ENCODE assay signal across 7 mouse cellular contexts in the genomic region with DNA sequence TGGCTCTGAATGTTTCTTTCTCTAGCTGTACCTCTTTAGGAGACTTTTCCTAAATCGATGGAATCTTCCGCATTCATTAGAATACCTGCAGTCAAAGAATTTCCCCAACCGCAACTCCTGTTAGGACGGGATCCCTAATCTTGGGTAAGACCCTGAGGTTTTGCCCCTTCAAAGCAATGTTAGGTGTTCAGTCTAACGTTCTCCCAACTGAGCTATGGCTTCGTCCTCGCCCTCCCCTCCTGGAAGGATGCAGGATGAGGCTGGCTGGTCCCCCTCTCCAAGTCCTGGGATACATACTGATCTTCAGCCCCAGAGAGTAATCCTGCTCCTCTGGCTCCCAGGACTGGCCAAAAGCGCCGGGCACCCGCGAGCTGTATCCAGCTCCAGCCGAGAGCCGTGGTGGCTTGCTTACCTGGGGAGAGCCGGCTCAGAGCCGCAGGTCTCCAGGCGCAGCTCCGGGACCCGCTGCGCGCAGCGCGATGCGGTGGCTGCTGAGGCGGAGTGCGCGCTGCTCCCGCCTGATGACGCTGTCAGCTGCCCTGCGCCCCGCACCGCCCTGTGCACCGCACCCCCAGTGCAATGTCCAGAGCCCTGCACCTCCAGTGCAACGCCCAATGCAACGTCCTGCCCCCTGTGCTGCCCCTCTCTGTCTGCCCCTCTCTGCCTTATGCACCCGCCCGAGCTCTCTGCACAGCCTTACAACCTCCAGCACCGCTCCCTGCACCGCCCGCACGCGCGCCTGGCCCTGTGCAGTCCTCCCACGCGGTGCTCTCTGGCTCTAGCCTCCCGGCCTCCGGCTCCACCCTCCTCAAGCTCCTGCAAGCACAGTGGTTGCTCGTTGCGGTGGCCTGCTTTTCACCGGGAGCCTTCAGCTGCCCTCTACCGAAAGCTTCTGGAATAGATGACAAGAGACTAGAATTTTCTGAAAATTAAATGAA. TPM values are rescaled to one million over a fixed set of nuclear protein-coding genes. Genes with fewer than 3 reads are reported as not detected.
DNase-seq lines count a peak whose midpoint lies in the region; ATAC-seq and TF ChIP-seq lines count a peak whose summit lies in the region.

No protein-coding gene starts in this region.

- peak; percentile 33 to 43 for DNase-seq in adrenal gland, postnatal 4 days (ENCODE audit: low spot score in 2 of 2)
- DNase-seq in embryonic facial prominence, embryonic 14.5 days (ENCODE audit: low spot score), result peak; percentile 95
- peak; percentile 94 for DNase-seq in midbrain, postnatal 0 days (ENCODE audit: low spot score)
- peak; percentile 27 to 40 for DNase-seq in spleen, postnatal 14 days (ENCODE audit: low spot score in 2 of 2)

- H3K9ac ChIP-seq in embryonic facial prominence, embryonic 14.5 days (ENCODE audit: low read depth, low read length), result peak overlapping the region; percentile 61
- H3K9ac ChIP-seq in heart, embryonic 11.5 days (ENCODE audit: low read depth, low read length), result peak overlapping the region; percentile 29; the same call in 1 of the 2 replicates
- peak overlapping the region; percentile 44 for H3K9ac ChIP-seq in kidney, embryonic 15.5 days
- H3K9ac ChIP-seq in limb, embryonic 15.5 days, result peak overlapping the region; percentile 15; the same call in 1 of the 2 replicates
- peak overlapping the region; percentile 82 for H3K9ac ChIP-seq in midbrain, postnatal 0 days (replicated peaks; ENCODE audit: low read length, poor library complexity, severe bottlenecking)

- H3K4me3 ChIP-seq in embryonic facial prominence, embryonic 14.5 days (ENCODE audit: low read depth, low read length), result peak overlapping the region; percentile 51
- peak overlapping the region; percentile 48 for H3K4me3 ChIP-seq in heart, embryonic 11.5 days (ENCODE audit: low read depth, low read length)
- H3K4me3 ChIP-seq in kidney, embryonic 15.5 days (replicated peaks), result peak overlapping the region; percentile 50
- H3K4me3 ChIP-seq in limb, embryonic 15.5 days, result peak overlapping the region; percentile 48
- peak overlapping the region; percentile 72 for H3K4me3 ChIP-seq in midbrain, postnatal 0 days (ENCODE audit: low read depth, low read length)

- H3K27ac ChIP-seq in embryonic facial prominence, embryonic 14.5 days (replicated peaks; ENCODE audit: low read depth, low read length), result no peak overlapping the region
- H3K27ac ChIP-seq in heart, embryonic 11.5 days (ENCODE audit: low read depth, low read length), result no peak overlapping the region
- no peak overlapping the region for H3K27ac ChIP-seq in kidney, embryonic 15.5 days
- H3K27ac ChIP-seq in limb, embryonic 15.5 days, result no peak overlapping the region
- peak overlapping the region; percentile 85 for H3K27ac ChIP-seq in midbrain, postnatal 0 days (ENCODE audit: low read depth, low read length)

- 4% methylated on average over 30 of the region's 50 CpGs for WGBS in embryonic facial prominence, embryonic 14.5 days
- 2% methylated on average over 49 of the region's 50 CpGs for WGBS in heart, embryonic 11.5 days (ENCODE audit: insufficient replicate concordance)
- WGBS in kidney, embryonic 15.5 days, result 2% methylated on average over 50 of the region's 50 CpGs
- WGBS in limb, embryonic 15.5 days, result 3% methylated on average over 50 of the region's 50 CpGs
- WGBS in midbrain, postnatal 0 days, result 1% methylated on average over 49 of the region's 50 CpGs

- peak; percentile 96 for ATAC-seq in embryonic facial prominence, embryonic 14.5 days (ENCODE audit: low read depth)
- peak; percentile 77 for ATAC-seq in heart, embryonic 11.5 days (replicated peaks; ENCODE audit: insufficient number of reproducible peaks, low FRiP score, low TSS enrichment)
- peak; percentile 93 for ATAC-seq in kidney, embryonic 15.5 days (replicated peaks; ENCODE audit: low FRiP score)
- peak; percentile 88 for ATAC-seq in limb, embryonic 15.5 days (ENCODE audit: insufficient number of reproducible peaks, low FRiP score, low TSS enrichment, low read depth)
- peak; percentile 95 for ATAC-seq in midbrain, postnatal 0 days (ENCODE audit: low FRiP score)

- H3K4me2 ChIP-seq in embryonic facial prominence, embryonic 14.5 days (ENCODE audit: low read depth, low read length), result peak overlapping the region; percentile 96
- H3K4me2 ChIP-seq in heart, embryonic 11.5 days, result peak overlapping the region; percentile 81
- H3K4me2 ChIP-seq in kidney, embryonic 15.5 days, result peak overlapping the region; percentile 98
- peak overlapping the region; percentile 96 for H3K4me2 ChIP-seq in limb, embryonic 15.5 days
- H3K4me2 ChIP-seq in midbrain, postnatal 0 days (ENCODE audit: low read depth, low read length, poor library complexity, severe bottlenecking), result peak overlapping the region; percentile 72

- peaks cover 17% of the 10 kb centered on the region for H3K27me3 ChIP-seq in embryonic facial prominence, embryonic 14.5 days (replicated peaks; ENCODE audit: control insufficient read depth, insufficient read depth, low read length)
- peaks cover 9% of the 10 kb centered on the region for H3K27me3 ChIP-seq in heart, embryonic 11.5 days (ENCODE audit: control insufficient read depth, insufficient read depth, low read length)
- H3K27me3 ChIP-seq in kidney, embryonic 15.5 days, result peaks cover 41% of the 10 kb centered on the region
- peaks cover 19% of the 10 kb centered on the region for H3K27me3 ChIP-seq in limb, embryonic 15.5 days
- H3K27me3 ChIP-seq in midbrain, postnatal 0 days (ENCODE audit: insufficient read depth, low read length), result no peaks in the 10 kb centered on the region

- no peaks in the 10 kb centered on the region for H3K9me3 ChIP-seq in embryonic facial prominence, embryonic 14.5 days (ENCODE audit: control insufficient read depth, low read length)
- no peaks in the 10 kb centered on the region; the same call in 1 of the 2 replicates for H3K9me3 ChIP-seq in heart, embryonic 11.5 days (replicated peaks; ENCODE audit: control insufficient read depth, low read length)
- no peaks in the 10 kb centered on the region for H3K9me3 ChIP-seq in kidney, embryonic 15.5 days (replicated peaks)
- H3K9me3 ChIP-seq in limb, embryonic 15.5 days, result no peaks in the 10 kb centered on the region
- H3K9me3 ChIP-seq in midbrain, postnatal 0 days (ENCODE audit: low read length), result no peaks in the 10 kb centered on the region

- H3K36me3 ChIP-seq in embryonic facial prominence, embryonic 14.5 days (ENCODE audit: control insufficient read depth, insufficient read depth, low read length), result no peaks in the 10 kb centered on the region
- no peaks in the 10 kb centered on the region for H3K36me3 ChIP-seq in heart, embryonic 11.5 days (ENCODE audit: control insufficient read depth, insufficient read depth, low read length)
- H3K36me3 ChIP-seq in kidney, embryonic 15.5 days, result no peaks in the 10 kb centered on the region
- H3K36me3 ChIP-seq in limb, embryonic 15.5 days, result no peaks in the 10 kb centered on the region
- no peaks in the 10 kb centered on the region for H3K36me3 ChIP-seq in midbrain, postnatal 0 days (ENCODE audit: insufficient read depth, low read length)

- peak; percentile 91 for TF ChIP-seq CTCF in midbrain, postnatal 0 days (IDR thresholded peaks at IDR 0.05)

- 0 out of 2 replicates have a peak, but pooled peaks cover 4% of the 10 kb centered on the region for H3K4me1 ChIP-seq in embryonic facial prominence, embryonic 14.5 days (ENCODE audit: control insufficient read depth, insufficient read depth, low read length)
- H3K4me1 ChIP-seq in heart, embryonic 11.5 days (ENCODE audit: control insufficient read depth, insufficient read depth, low read length), result no peaks in the 10 kb centered on the region
- peaks cover 8% of the 10 kb centered on the region for H3K4me1 ChIP-seq in kidney, embryonic 15.5 days
- H3K4me1 ChIP-seq in limb, embryonic 15.5 days, result peaks cover 8% of the 10 kb centered on the region
- no peaks in the 10 kb centered on the region for H3K4me1 ChIP-seq in midbrain, postnatal 0 days (ENCODE audit: insufficient read depth, low read length)

RNA-seq across cellular contexts. Expression of gene Diras2, which starts 0.8 kb away (rescaled TPM):
- total RNA-seq in adrenal gland, postnatal 4 days (2021), result 1 to 10 TPM; 8.5 to 9.8 TPM
- 0.67 and 0.80 TPM in 2 replicates for polyA plus RNA-seq in embryonic facial prominence, embryonic 14.5 days (2014; fragmentation: Nextera tagmentation; extraction: Ambion mirVana)
- polyA plus RNA-seq in heart, embryonic 11.5 days (2014; fragmentation: Nextera tagmentation; extraction: Ambion mirVana), result 0.77 and 0.99 TPM in 2 replicates
- polyA plus RNA-seq in kidney, embryonic 15.5 days (2015; fragmentation: Nextera tagmentation; extraction: Ambion mirVana), result 0.17 and 0.40 TPM in 2 replicates
- polyA plus RNA-seq in limb, embryonic 15.5 days (2015; fragmentation: Nextera tagmentation; extraction: Ambion mirVana), result 0.10 and 0.12 TPM in 2 replicates
- total RNA-seq in midbrain, postnatal 0 days (2014; rRNA removed), result 57.1 and 68.2 TPM in 2 replicates
- 6.8 and 7.0 TPM in 2 replicates for polyA plus RNA-seq in midbrain, postnatal 0 days (2015; fragmentation: Nextera tagmentation; extraction: Ambion mirVana)

RNA-seq across cellular contexts. Expression of gene Syk, which starts 52.7 kb away (rescaled TPM):
- 1 to 10 TPM; 6.9 to 8.7 TPM for total RNA-seq in adrenal gland, postnatal 4 days (2021)
- polyA plus RNA-seq in embryonic facial prominence, embryonic 14.5 days (2014; fragmentation: Nextera tagmentation; extraction: Ambion mirVana), result 3.2 and 3.5 TPM in 2 replicates
- 6.4 and 8.3 TPM in 2 replicates for polyA plus RNA-seq in heart, embryonic 11.5 days (2014; fragmentation: Nextera tagmentation; extraction: Ambion mirVana)
- 7.4 and 7.5 TPM in 2 replicates for polyA plus RNA-seq in kidney, embryonic 15.5 days (2015; fragmentation: Nextera tagmentation; extraction: Ambion mirVana)
- 2.9 and 3.7 TPM in 2 replicates for polyA plus RNA-seq in limb, embryonic 15.5 days (2015; fragmentation: Nextera tagmentation; extraction: Ambion mirVana)
- 2.8 and 3.1 TPM in 2 replicates for total RNA-seq in midbrain, postnatal 0 days (2014; rRNA removed)
- polyA plus RNA-seq in midbrain, postnatal 0 days (2015; fragmentation: Nextera tagmentation; extraction: Ambion mirVana), result 0.90 and 0.91 TPM in 2 replicates

Comparison
In these comparisons a context has a peak if more than half of its experiments do, and no peak if none do; other contexts are left out.
1. DNase-seq: peak in every context shown above with its lines; median percentile 95 in embryonic facial prominence, embryonic 14.5 days; 94 in midbrain, postnatal 0 days; 38 in adrenal gland, postnatal 4 days; 34 in spleen, postnatal 14 days.
2. H3K9ac ChIP-seq: peak in every context shown above with its lines; median percentile 82 in midbrain, postnatal 0 days; 61 in embryonic facial prominence, embryonic 14.5 days; 44 in kidney, embryonic 15.5 days; 29 in heart, embryonic 11.5 days; 15 in limb, embryonic 15.5 days.